12 mouse cellular contexts compared by ENCODE assay signal in the genomic region with DNA sequence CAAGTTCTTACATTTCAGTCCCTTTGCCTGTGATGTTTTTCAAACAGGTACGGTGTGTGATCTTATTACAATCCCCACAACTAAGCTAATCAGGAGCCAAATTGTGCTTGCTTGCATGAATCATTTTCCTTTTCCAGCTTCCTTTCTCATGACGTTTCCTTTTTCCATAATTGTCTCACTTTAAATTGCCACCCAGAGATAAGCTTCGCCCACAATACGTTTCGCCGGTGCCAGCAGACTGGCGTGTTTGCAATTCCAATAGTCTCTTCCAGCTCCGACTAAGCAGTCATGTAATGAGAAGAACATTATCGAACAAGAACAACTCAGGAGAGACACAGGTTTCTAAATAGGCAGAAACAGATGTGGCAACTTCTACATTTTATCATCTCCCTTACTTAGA.
A peak's percentile ranks its signal among the peaks of the same experiment; 100 is the strongest.
DNase-seq lines count a peak whose midpoint lies in the region; ATAC-seq lines count a peak whose summit lies in the region.
"Had no signal": no experiment of that assay in that cellular context is flagged by ENCODE, and none has a peak within 500 bp of the region (broad histone marks: within the 10 kb centered on the region; RNA-seq: fewer than 3 reads in every experiment).

No protein-coding gene starts in this region.

- H3K27me3 ChIP-seq in hindbrain, embryonic 16.5 days (replicated peaks; ENCODE audit: control insufficient read depth, insufficient read depth, low read length), result no peaks in the 10 kb centered on the region
- no peaks in the 10 kb centered on the region for H3K27me3 ChIP-seq in hindbrain, embryonic 11.5 days (ENCODE audit: control insufficient read depth, insufficient read depth, low read length)

- no peaks in the 10 kb centered on the region for H3K36me3 ChIP-seq in hindbrain, embryonic 16.5 days (ENCODE audit: control insufficient read depth, insufficient read depth, low read length)
- no peaks in the 10 kb centered on the region for H3K36me3 ChIP-seq in hindbrain, embryonic 11.5 days (ENCODE audit: control insufficient read depth, insufficient read depth, low read length)

- H3K4me2 ChIP-seq in hindbrain, embryonic 16.5 days (ENCODE audit: low read length), result peak overlapping the region; percentile 32
- H3K4me2 ChIP-seq in hindbrain, embryonic 11.5 days (replicated peaks; ENCODE audit: low read depth, low read length), result no peak overlapping the region

- H3K9me3 ChIP-seq in hindbrain, embryonic 16.5 days (ENCODE audit: control insufficient read depth, low read length), result no peaks in the 10 kb centered on the region
- H3K9me3 ChIP-seq in hindbrain, embryonic 11.5 days (ENCODE audit: control insufficient read depth, low read length), result no peaks in the 10 kb centered on the region

- H3K4me3 ChIP-seq in hindbrain, embryonic 16.5 days (ENCODE audit: low read length), result no peak overlapping the region
- no peak overlapping the region for H3K4me3 ChIP-seq in hindbrain, embryonic 11.5 days (ENCODE audit: low read depth, low read length)

- H3K4me1 ChIP-seq in hindbrain, embryonic 16.5 days (ENCODE audit: control insufficient read depth, insufficient read depth, low read depth, low read length), result no peaks in the 10 kb centered on the region
- H3K4me1 ChIP-seq in hindbrain, embryonic 11.5 days (replicated peaks; ENCODE audit: control insufficient read depth, insufficient read depth, low read length), result no peaks in the 10 kb centered on the region

- no peak overlapping the region for H3K27ac ChIP-seq in hindbrain, embryonic 16.5 days (ENCODE audit: low read depth, low read length)
- no peak overlapping the region for H3K27ac ChIP-seq in hindbrain, embryonic 11.5 days (ENCODE audit: low read depth, low read length)
- H3K27ac ChIP-seq: liver, embryonic 14.5 days had no signal

- DNase-seq in hindbrain, embryonic 11.5 days (ENCODE audit: low spot score), result no peak
- peak; percentile 14 for DNase-seq in MN1 (ENCODE audit: low spot score)
- peak; percentile 25 to 50 for DNase-seq in heart, adult 9 months (ENCODE audit: low spot score in 2 of 2)
- peak; percentile 5 to 56 for DNase-seq in left cerebral cortex, adult 8-10 months (ENCODE audit: low spot score in 2 of 2)
- no peak for DNase-seq in urinary bladder, adult 2 months (ENCODE audit: low spot score)
- no peak for DNase-seq in yolk sac, embryonic 10.5 days (ENCODE audit: low spot score)
- DNase-seq in cerebellum, postnatal 25 days, result no peak
- DNase-seq: cerebellum, adult 2 months; kidney, adult 8-10 months; spleen, adult 18-20 months had no signal

- WGBS in hindbrain, embryonic 16.5 days, result 42% methylated on average over 9 of the region's 9 CpGs
- WGBS in hindbrain, embryonic 11.5 days, result 80% methylated on average over 9 of the region's 9 CpGs

- no peak for ATAC-seq in hindbrain, embryonic 16.5 days
- ATAC-seq in hindbrain, embryonic 11.5 days (ENCODE audit: low FRiP score), result no peak

- no peak overlapping the region for H3K9ac ChIP-seq in hindbrain, embryonic 16.5 days (ENCODE audit: low read depth, low read length)
- H3K9ac ChIP-seq in hindbrain, embryonic 11.5 days (ENCODE audit: low read depth, low read length), result no peak overlapping the region
- H3K9ac ChIP-seq: liver, embryonic 14.5 days had no signal

Comparison
In these comparisons a context has a peak if more than half of its experiments do, and no peak if none do; other contexts are left out.
1. DNase-seq: peak in MN1 (single experiment), heart, adult 9 months (2 of 2) and left cerebral cortex, adult 8-10 months (2 of 2); none in hindbrain, embryonic 11.5 days (single experiment), urinary bladder, adult 2 months (single experiment), yolk sac, embryonic 10.5 days (single experiment) and cerebellum, postnatal 25 days (0 of 2).